Comparison of ENCODE assay signal across 11 mouse cellular contexts in genomic region chr15:97466110-97466509, GRCm38 (mm10).
DNase-seq lines count a peak whose midpoint lies in the region; ATAC-seq and TF ChIP-seq lines count a peak whose summit lies in the region.
"Had no signal": no experiment of that assay in that cellular context is flagged by ENCODE, and none has a peak within 500 bp of the region (broad histone marks: within the 10 kb centered on the region; RNA-seq: fewer than 3 reads in every experiment).

No protein-coding gene starts in this region.

- DNase-seq in kidney, adult 2 months = no peak
- DNase-seq in thymus, postnatal 14 days = peak; percentile 44
- DNase-seq in thymus, adult 2 months = no peak
- DNase-seq in c-Kit-negative CD71-positive TER-119-positive erythroid progenitor cells, embryonic 14.5 days (ENCODE audit: low read depth, low spot score) = peak; percentile 9
- DNase-seq in thymus, postnatal 4 days = peak; percentile 66
- DNase-seq in embryo, embryonic 9.5 days (ENCODE audit: extremely low spot score) = no peak
- DNase-seq in embryonic facial prominence, embryonic 10.5 days (ENCODE audit: low spot score) = no peak
- DNase-seq: heart, adult 18-20 months had no signal

- 0 out of 2 replicates have a peak, but pooled peaks have one; percentile 27 for TF ChIP-seq CTCF in kidney, adult 2 months (conservative IDR thresholded peaks at IDR 0.05; ENCODE audit: insufficient read depth, insufficient read length, low read depth, low read length)
- no peak for TF ChIP-seq CTCF in thymus, adult 2 months (IDR thresholded peaks at IDR 0.05; ENCODE audit: borderline replicate concordance, control insufficient read depth, extremely low read depth, insufficient read depth, low read length, poor library complexity)

- 72% methylated on average over 3 of the region's 3 CpGs for WGBS in kidney, adult 2 months
- 66% methylated on average over 3 of the region's 3 CpGs for WGBS in kidney, embryonic 16.5 days
- WGBS in thymus, adult 2 months = 84% methylated on average over 3 of the region's 3 CpGs
- 58% methylated on average over 3 of the region's 3 CpGs for WGBS in embryonic facial prominence, embryonic 10.5 days

- H3K4me2 ChIP-seq in kidney, embryonic 16.5 days (replicated peaks; ENCODE audit: low read depth, low read length) = no peak overlapping the region
- H3K4me2 ChIP-seq: hindbrain, embryonic 14.5 days had no signal

- no peak overlapping the region for H3K27ac ChIP-seq in kidney, adult 2 months (ENCODE audit: insufficient read depth, low read depth, low read length)
- no peak overlapping the region for H3K27ac ChIP-seq in kidney, embryonic 16.5 days (ENCODE audit: low read length)
- H3K27ac ChIP-seq in thymus, adult 2 months (ENCODE audit: control insufficient read depth, insufficient read depth, low read length) = no peak overlapping the region
- no peak overlapping the region for H3K27ac ChIP-seq in embryonic facial prominence, embryonic 10.5 days (replicated peaks)
- H3K27ac ChIP-seq: forebrain, embryonic 10.5 days; hindbrain, embryonic 14.5 days had no signal

- H3K9ac ChIP-seq in kidney, embryonic 16.5 days (replicated peaks; ENCODE audit: low read length) = no peak overlapping the region
- H3K9ac ChIP-seq: hindbrain, embryonic 14.5 days had no signal

- no peak overlapping the region for H3K4me3 ChIP-seq in kidney, adult 2 months (ENCODE audit: insufficient read depth, low read depth, low read length)
- H3K4me3 ChIP-seq in kidney, embryonic 16.5 days (ENCODE audit: low read length) = no peak overlapping the region
- H3K4me3 ChIP-seq in thymus, adult 2 months (ENCODE audit: control insufficient read depth, insufficient read depth, low read length) = no peak overlapping the region
- H3K4me3 ChIP-seq in embryonic facial prominence, embryonic 10.5 days = no peak overlapping the region
- H3K4me3 ChIP-seq: forebrain, embryonic 10.5 days had no signal

- TF ChIP-seq POLR2A in kidney, adult 2 months (IDR thresholded peaks at IDR 0.05; ENCODE audit: low read depth, low read length) = no peak
- TF ChIP-seq POLR2A in thymus, adult 2 months (IDR thresholded peaks at IDR 0.05; ENCODE audit: control insufficient read depth, extremely low read depth, insufficient read depth, low read length, poor library complexity) = no peak

- ATAC-seq in kidney, embryonic 16.5 days (ENCODE audit: low FRiP score, low TSS enrichment) = no peak

- H3K27me3 ChIP-seq in kidney, adult 2 months (replicated peaks; ENCODE audit: control insufficient read depth, insufficient read depth, low read length) = no peaks in the 10 kb centered on the region
- no peaks in the 10 kb centered on the region for H3K27me3 ChIP-seq in kidney, embryonic 16.5 days (ENCODE audit: insufficient read depth, low read length)
- no peaks in the 10 kb centered on the region for H3K27me3 ChIP-seq in thymus, adult 2 months (ENCODE audit: control insufficient read depth, insufficient read depth, low read length)
- no peaks in the 10 kb centered on the region for H3K27me3 ChIP-seq in embryonic facial prominence, embryonic 10.5 days (replicated peaks; ENCODE audit: low read depth, poor library complexity, severe bottlenecking)

- H3K4me1 ChIP-seq in kidney, adult 2 months (ENCODE audit: control insufficient read depth, insufficient read depth, low read length) = no peaks in the 10 kb centered on the region
- H3K4me1 ChIP-seq in kidney, embryonic 16.5 days (ENCODE audit: insufficient read depth, low read length) = no peaks in the 10 kb centered on the region; the same call in 1 of the 2 replicates
- H3K4me1 ChIP-seq in thymus, adult 2 months (replicated peaks; ENCODE audit: control insufficient read depth, insufficient read depth, low read length) = peaks cover 42% of the 10 kb centered on the region
- no peaks in the 10 kb centered on the region for H3K4me1 ChIP-seq in embryonic facial prominence, embryonic 10.5 days
- H3K4me1 ChIP-seq: forebrain, embryonic 10.5 days had no signal

- no peaks in the 10 kb centered on the region for H3K36me3 ChIP-seq in kidney, adult 2 months (ENCODE audit: control insufficient read depth, insufficient read depth, low read length)
- H3K36me3 ChIP-seq in kidney, embryonic 16.5 days (ENCODE audit: insufficient read depth, low read length) = no peaks in the 10 kb centered on the region
- H3K36me3 ChIP-seq in thymus, adult 2 months (ENCODE audit: control insufficient read depth, insufficient read depth, low read length) = no peaks in the 10 kb centered on the region
- H3K36me3 ChIP-seq in embryonic facial prominence, embryonic 10.5 days (replicated peaks) = no peaks in the 10 kb centered on the region
- H3K36me3 ChIP-seq: forebrain, embryonic 10.5 days had no signal

- H3K9me3 ChIP-seq in kidney, embryonic 16.5 days (ENCODE audit: low read length) = no peaks in the 10 kb centered on the region
- no peaks in the 10 kb centered on the region for H3K9me3 ChIP-seq in embryonic facial prominence, embryonic 10.5 days
- H3K9me3 ChIP-seq: forebrain, embryonic 10.5 days had no signal

Comparison
In these comparisons a context has a peak if more than half of its experiments do, and no peak if none do; other contexts are left out.
1. DNase-seq: peak in thymus, postnatal 14 days (single experiment), c-Kit-negative CD71-positive TER-119-positive erythroid progenitor cells, embryonic 14.5 days (single experiment) and thymus, postnatal 4 days (single experiment); none in kidney, adult 2 months (single experiment), thymus, adult 2 months (single experiment), embryo, embryonic 9.5 days (single experiment) and embryonic facial prominence, embryonic 10.5 days (single experiment).